Mouse (Mus musculus) gastrocnemius, postnatal 14 days (tissue): ENCODE measurements around the gene Pcdh17. TPM values are rescaled to one million over a fixed set of nuclear protein-coding genes. Genes with fewer than 3 reads are reported as not detected.
A peak's percentile ranks its signal among the peaks of the same experiment; 100 is the strongest.

Experiments
- DNase-seq: peaks from one replicate; pipeline ENCODE4 v3.0.0; 2021; ENCODE audit warnings: mixed read lengths
- intact Hi-C: fragments of 180-260 bp; cut with DNase I; formaldehyde crosslinking; loops from one replicate; pipeline ENCODE4 v1.15.1; 2025; ENCODE audit warnings: low total_unique reads
- long read RNA-seq, 2 experiments: library from polyadenylated mRNA; stranded (forward); transcript quantifications; one replicate each; pipeline ENCODE4 v2.0.0; 2021
- total RNA-seq, 2 experiments: library from RNA; stranded (reverse); gene quantifications; 2 replicates each; pipeline ENCODE4 v1.2.3; 2021

Gene Pcdh17
- 1 to 10 TPM; 3.7 to 5.2 TPM for total RNA-seq
- long read RNA-seq, experiment 1, full-length matches to known transcripts, result 1 of 2 reads
- long read RNA-seq, experiment 1, partial matches to known transcripts, result 0 of 2 reads
- long read RNA-seq, experiment 1, other reads (novel, unspliced or antisense), result 1 of 2 reads
- long read RNA-seq, experiment 2, full-length matches to known transcripts, result 4 of 7 reads
- long read RNA-seq, experiment 2, partial matches to known transcripts, result 0 of 7 reads
- long read RNA-seq, experiment 2, other reads (novel, unspliced or antisense), result 3 of 7 reads

GRCm38 (mm10) chr14:84443288-84443686 lies at the start of gene Pcdh17:
Gene Pcdh17, plus strand, starts transcription at chr14:84443563.
- intact Hi-C loops, result no loop called here

GRCm38 (mm10) chr14:84397137-84397536 lies 46.2 kb upstream of the Pcdh17 start:
- DNase-seq, result no peak
- intact Hi-C loops, result no loop called here

More at GRCm38 (mm10) chr14:84443288-84443686, at the start of gene Pcdh17:
- DNase-seq, result peak; percentile 92

- intact Hi-C loops, result no loop called here
- DNase-seq, result no peak
These were observed 18.6 kb upstream of the Pcdh17 start for GRCm38 (mm10) chr14:84424736-84425135.

- no peak for DNase-seq
- intact Hi-C loops, result no loop called here
These were observed 16.7 kb upstream of the Pcdh17 start for GRCm38 (mm10) chr14:84426616-84427015.

GRCm38 (mm10) chr14:84438066-84438770 lies 5.1 kb upstream of the Pcdh17 start:
- intact Hi-C loops, result no loop called here
- no peak for DNase-seq

GRCm38 (mm10) chr14:84440903-84441302 lies 2.5 kb upstream of the Pcdh17 start:
- intact Hi-C loops, result no loop called here

GRCm38 (mm10) chr14:84442528-84443287 lies 655 bp upstream of the Pcdh17 start:
- DNase-seq, result no peak
- intact Hi-C loops, result no loop called here

More at GRCm38 (mm10) chr14:84440903-84441302, 2.5 kb upstream of the Pcdh17 start:
- peak; percentile 5 for DNase-seq

GRCm38 (mm10) chr14:84443761-84444160 lies 398 bp downstream of the Pcdh17 start:
- no peak for DNase-seq
- intact Hi-C loops, result no loop called here

- DNase-seq, result no peak
- intact Hi-C loops, result no loop called here
These were observed 906 bp downstream of the Pcdh17 start for GRCm38 (mm10) chr14:84444276-84444662.

- intact Hi-C loops, result no loop called here
- DNase-seq, result no peak
These were observed 1.5 kb downstream of the Pcdh17 start for GRCm38 (mm10) chr14:84444663-84445502.

- intact Hi-C loops, result no loop called here
These were observed 2.4 kb downstream of the Pcdh17 start for GRCm38 (mm10) chr14:84445503-84446410.

GRCm38 (mm10) chr14:84446411-84446915 lies 3.1 kb downstream of the Pcdh17 start:
- intact Hi-C loops, result no loop called here

More at GRCm38 (mm10) chr14:84445503-84446410, 2.4 kb downstream of the Pcdh17 start:
- peak; percentile 13 for DNase-seq

GRCm38 (mm10) chr14:84446941-84447641 lies 3.7 kb downstream of the Pcdh17 start:
- intact Hi-C loops, result no loop called here
- DNase-seq, result peak; percentile 55

More at GRCm38 (mm10) chr14:84446411-84446915, 3.1 kb downstream of the Pcdh17 start:
- DNase-seq, result peak; percentile 7

- DNase-seq, result peak; percentile 9
- intact Hi-C loops, result no loop called here
These were observed 4.5 kb downstream of the Pcdh17 start for GRCm38 (mm10) chr14:84447661-84448380.

GRCm38 (mm10) chr14:84448381-84448771 lies 5.0 kb downstream of the Pcdh17 start:
- intact Hi-C loops, result no loop called here
- no peak for DNase-seq

GRCm38 (mm10) chr14:84454074-84454845 lies 10.9 kb downstream of the Pcdh17 start:
- intact Hi-C loops, result no loop called here
- no peak for DNase-seq
